Mouse (Mus musculus) heart, postnatal 0 days (tissue): Measurements from ENCODE around the gene Cipc. TPM values are rescaled to one million over a fixed set of nuclear protein-coding genes. Genes with fewer than 3 reads are reported as not detected.

Source experiments
- ATAC-seq: fragments of 200-750 bp; cut with Nextera tagmentation; 2 replicates; pipeline ENCODE4 v1.8.0; 2017; ENCODE audit warnings: low read depth, moderate number of reproducible peaks, moderate library complexity; ENCODE audit not compliant: insufficient read depth
- DNase-seq: peaks from one replicate; pipeline ENCODE4 v3.0.0-alpha.2; 2016; ENCODE audit warnings: low spot score
- H3K27ac ChIP-seq: fragments of 300-500 bp; sonication (generic); 2 replicates; pipeline ENCODE4 v1.5.1; 2014; ENCODE audit warnings: low read depth, mild to moderate bottlenecking
- H3K27me3 ChIP-seq: fragments of 300-500 bp; sonication (generic); 2 replicates; pipeline ENCODE4 v1.6.1; 2014; ENCODE audit warnings: low read length, mixed read lengths; ENCODE audit not compliant: control insufficient read depth, insufficient read depth
- H3K36me3 ChIP-seq: fragments of 300-500 bp; sonication (generic); replicated peaks from 2 replicates; pipeline ENCODE4 v1.6.1; 2014; ENCODE audit warnings: low read length, mixed read lengths; ENCODE audit not compliant: control insufficient read depth, insufficient read depth
- H3K4me1 ChIP-seq: fragments of 300-500 bp; sonication (generic); 2 replicates; pipeline ENCODE4 v1.6.1; 2014; ENCODE audit warnings: antibody characterized with exemption; ENCODE audit not compliant: control insufficient read depth, insufficient read depth
- H3K4me2 ChIP-seq: fragments of 300-500 bp; sonication (generic); 2 replicates; pipeline ENCODE4 v1.6.1; 2014; ENCODE audit warnings: low read depth, mild to moderate bottlenecking, low read length, moderate library complexity
- H3K4me3 ChIP-seq: fragments of 300-500 bp; sonication (generic); 2 replicates; pipeline ENCODE4 v1.5.1; 2014; ENCODE audit warnings: low read depth, low read length
- H3K9ac ChIP-seq: fragments of 300-500 bp; sonication (generic); replicated peaks from 2 replicates; pipeline ENCODE4 v1.6.1; 2014; ENCODE audit warnings: low read depth, low read length, mixed read lengths
- H3K9me3 ChIP-seq: fragments of 300-500 bp; sonication (generic); replicated peaks from 2 replicates; pipeline ENCODE4 v1.6.1; 2016; ENCODE audit warnings: low read length; ENCODE audit not compliant: control insufficient read depth
- CTCF ChIP-seq: IDR thresholded peaks from 2 replicates; pipeline ENCODE4 v1.5.1; 2016; ENCODE audit warnings: antibody characterized with exemption, control low read depth, low read depth
- EP300 ChIP-seq: IDR thresholded peaks from 2 replicates; pipeline ENCODE4 v1.6.1; 2016; ENCODE audit warnings: antibody characterized with exemption, low read depth
- WGBS: fragments of 180-500 bp; shearing (Covaris S2); extraction: QIAGEN DNeasy Blood & Tissue Kit; methylation state at CpG from one replicate; pipeline ENCODE4 v1.1.7; 2014; 5-methylcytosine and 5-hydroxymethylcytosine counted together
- polyA plus RNA-seq: library from polyadenylated mRNA; unstranded; fragments of >200 nt; fragmentation: Nextera tagmentation; extraction: Ambion mirVana; gene quantifications from 2 replicates; pipeline ENCODE4 v1.2.1, GENCODE M21; 2015
- total RNA-seq: library from RNA; depleted of rRNA; stranded (reverse); fragments of >200 nt; gene quantifications from 2 replicates; pipeline ENCODE4 v1.2.3, GENCODE M21; 2014; ENCODE audit warnings: low replicate concordance

The Cipc gene
- total and polyA plus RNA-seq, 2 experiments from 2014 or later = 20.9 to 26.2 TPM

GRCm38 (mm10) chr12:86918361-86918967 lies 28.4 kb upstream of the Cipc start:
- no peaks in the 10 kb centered on the region for H3K9me3 ChIP-seq
- H3K4me2 ChIP-seq = peak overlapping the region; percentile 8; the same call in 1 of the 2 replicates
- no peak overlapping the region for H3K4me3 ChIP-seq
- no peaks in the 10 kb centered on the region for H3K36me3 ChIP-seq
- ATAC-seq = peak; percentile 74
- no peak overlapping the region for H3K9ac ChIP-seq
- H3K27ac ChIP-seq = peak overlapping the region; percentile 41; the same call in 1 of the 2 replicates
- peaks cover 26% of the 10 kb centered on the region for H3K4me1 ChIP-seq
- no peak for TF ChIP-seq EP300
- TF ChIP-seq CTCF = no peak
- DNase-seq = peak; percentile 52
- 22% methylated on average over 11 of the region's 11 CpGs for WGBS
- H3K27me3 ChIP-seq = no peaks in the 10 kb centered on the region

- no peak overlapping the region for H3K9ac ChIP-seq
- ATAC-seq = no peak
Measured at GRCm38 (mm10) chr12:86918983-86919722, 27.7 kb upstream of the Cipc start.

GRCm38 (mm10) chr12:86923837-86924236 lies 23.0 kb upstream of the Cipc start:
- H3K9ac ChIP-seq = no peak overlapping the region
- H3K9me3 ChIP-seq = 0 out of 2 replicates have a peak, but pooled peaks cover 3% of the 10 kb centered on the region
- peaks cover 10% of the 10 kb centered on the region for H3K4me1 ChIP-seq
- H3K4me3 ChIP-seq = no peak overlapping the region
- 7% methylated on average over 5 of the region's 5 CpGs for WGBS
- no peaks in the 10 kb centered on the region for H3K36me3 ChIP-seq
- ATAC-seq = peak; percentile 95
- peak; percentile 91 for DNase-seq
- TF ChIP-seq EP300 (peak; percentile 55), CTCF (peak; percentile 95)
- no peaks in the 10 kb centered on the region for H3K27me3 ChIP-seq
- no peak overlapping the region for H3K4me2 ChIP-seq
- H3K27ac ChIP-seq = no peak overlapping the region

More at GRCm38 (mm10) chr12:86918983-86919722, 27.7 kb upstream of the Cipc start:
- Histone ChIP-seq H3K4me1 (peaks cover 25% of the 10 kb centered on the region), H3K9me3 (no peaks in the 10 kb centered on the region), H3K27me3 (no peaks in the 10 kb centered on the region), H3K4me3 (no peak overlapping the region), H3K27ac (peak overlapping the region; percentile 41; the same call in 1 of the 2 replicates), H3K4me2 (no peak overlapping the region), H3K36me3 (no peaks in the 10 kb centered on the region)
- TF ChIP-seq CTCF (no peak), EP300 (no peak)
- no peak for DNase-seq
- WGBS = 83% methylated on average over 17 of the region's 17 CpGs

GRCm38 (mm10) chr12:86930934-86931729 lies 15.7 kb upstream of the Cipc start:
- peak overlapping the region; percentile 48; the same call in 1 of the 2 replicates for H3K27ac ChIP-seq
- no peak overlapping the region for H3K9ac ChIP-seq
- ATAC-seq (no peak), DNase-seq (no peak)
- TF ChIP-seq EP300 (no peak), CTCF (no peak)
- H3K4me1 ChIP-seq = peaks cover 14% of the 10 kb centered on the region; the same call in 1 of the 2 replicates
- H3K9me3 ChIP-seq = 0 out of 2 replicates have a peak, but pooled peaks cover 3% of the 10 kb centered on the region
- H3K4me3 ChIP-seq = no peak overlapping the region
- WGBS = 72% methylated on average over 6 of the region's 6 CpGs
- H3K36me3 ChIP-seq = no peaks in the 10 kb centered on the region
- H3K4me2 ChIP-seq = no peak overlapping the region
- no peaks in the 10 kb centered on the region for H3K27me3 ChIP-seq

- Histone ChIP-seq H3K9ac (no peak overlapping the region), H3K9me3 (0 out of 2 replicates have a peak, but pooled peaks cover 3% of the 10 kb centered on the region), H3K4me1 (peaks cover 17% of the 10 kb centered on the region; the same call in 1 of the 2 replicates), H3K27ac (peak overlapping the region; percentile 48), H3K36me3 (no peaks in the 10 kb centered on the region), H3K4me2 (no peak overlapping the region), H3K27me3 (no peaks in the 10 kb centered on the region), H3K4me3 (no peak overlapping the region)
- peak; percentile 60 for DNase-seq
- peak; percentile 87 for ATAC-seq
- TF ChIP-seq CTCF = no peak
- peak; percentile 77; the same call in 1 of the 2 replicates for TF ChIP-seq EP300
- 25% methylated on average over 7 of the region's 7 CpGs for WGBS
Measured at GRCm38 (mm10) chr12:86931919-86932574, 14.8 kb upstream of the Cipc start.
